32 mouse cellular contexts compared by ENCODE assay signal in the genomic region with DNA sequence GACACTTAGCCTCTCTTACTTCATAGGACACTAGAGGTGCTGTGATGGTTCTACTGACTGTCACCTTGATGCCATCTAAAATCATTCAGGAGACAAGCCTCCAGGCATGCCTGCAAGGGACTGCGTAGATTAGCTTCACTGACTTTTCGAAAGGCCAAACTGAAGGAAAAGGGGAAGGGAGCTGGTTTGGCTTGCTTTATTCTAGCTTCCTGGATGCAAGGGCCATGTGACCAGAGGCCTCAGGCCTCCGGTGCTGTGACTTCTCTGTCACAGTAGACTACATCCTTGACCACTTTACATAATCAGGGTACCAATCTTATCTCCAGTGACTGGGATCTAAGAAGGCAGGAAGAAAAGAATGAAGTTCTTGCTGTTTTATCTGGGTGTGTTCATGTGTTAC. TPM values are rescaled to one million over a fixed set of nuclear protein-coding genes. Genes with fewer than 3 reads are reported as not detected.
DNase-seq lines count a peak whose midpoint lies in the region; ATAC-seq and TF ChIP-seq lines count a peak whose summit lies in the region.
"Had no signal": no experiment of that assay in that cellular context is flagged by ENCODE, and none has a peak within 500 bp of the region (broad histone marks: within the 10 kb centered on the region; RNA-seq: fewer than 3 reads in every experiment).

No protein-coding gene starts in this region.

- H3K4me3 ChIP-seq in heart, embryonic 11.5 days (ENCODE audit: low read depth, low read length): no peak overlapping the region
- no peak overlapping the region for H3K4me3 ChIP-seq in bone marrow macrophage, adult 2 months (ENCODE audit: insufficient read depth, low read length)
- H3K4me3 ChIP-seq in macrophage (ENCODE audit: inconsistent target): no peak overlapping the region
- H3K4me3 ChIP-seq: embryonic facial prominence, embryonic 10.5 days; embryonic facial prominence, embryonic 13.5 days; erythroblast, embryonic 14.5 days; forebrain, embryonic 12.5 days; forebrain, embryonic 15.5 days; heart, embryonic 12.5 days; heart, embryonic 15.5 days; hindbrain, embryonic 10.5 days; hindbrain, embryonic 13.5 days had no signal

- no peaks in the 10 kb centered on the region for H3K4me1 ChIP-seq in heart, embryonic 11.5 days (ENCODE audit: control insufficient read depth, insufficient read depth, low read length)
- H3K4me1 ChIP-seq in bone marrow macrophage, adult 2 months (ENCODE audit: control insufficient read depth, insufficient read depth, low read length): peaks cover 50% of the 10 kb centered on the region

- no peak for TF ChIP-seq CTCF in bone marrow macrophage, adult 2 months (IDR thresholded peaks at IDR 0.05; ENCODE audit: low read depth, low read length)

- peaks cover 4% of the 10 kb centered on the region; the same call in 1 of the 2 replicates for H3K27me3 ChIP-seq in heart, embryonic 11.5 days (ENCODE audit: control insufficient read depth, insufficient read depth, low read length)
- H3K27me3 ChIP-seq: CH12.LX; heart, embryonic 12.5 days had no signal

- intact Hi-C loops in left cerebral cortex, postnatal 14 days (cut with DNase I): loop anchor here (10.0 kb wide), 1 partner anchor 552 kb away; no protein-coding TSS in a partner anchor

- no peak overlapping the region for H3K9ac ChIP-seq in heart, embryonic 11.5 days (ENCODE audit: low read depth, low read length)
- H3K9ac ChIP-seq: embryonic facial prominence, embryonic 13.5 days; forebrain, embryonic 12.5 days; forebrain, embryonic 15.5 days; heart, embryonic 12.5 days; heart, embryonic 15.5 days; hindbrain, embryonic 13.5 days had no signal

- H3K4me2 ChIP-seq in heart, embryonic 11.5 days: no peak overlapping the region
- H3K4me2 ChIP-seq: embryonic facial prominence, embryonic 13.5 days; forebrain, embryonic 12.5 days; forebrain, embryonic 15.5 days; heart, embryonic 12.5 days; heart, embryonic 15.5 days; hindbrain, embryonic 13.5 days had no signal

- no peak for ATAC-seq in heart, embryonic 11.5 days (replicated peaks; ENCODE audit: insufficient number of reproducible peaks, low FRiP score, low TSS enrichment)
- ATAC-seq in monocyte, adult 5-6 weeks (replicated peaks; ENCODE audit: insufficient number of reproducible peaks, low FRiP score, low TSS enrichment, poor library complexity, severe bottlenecking): peak; percentile 21
- ATAC-seq in inflammation-experienced regulatory T-cells, adult 6 months: no peak
- ATAC-seq in megakaryocyte-erythroid progenitor cell, adult 5-6 weeks (replicated peaks; ENCODE audit: low FRiP score, low TSS enrichment, poor library complexity, severe bottlenecking): no peak
- ATAC-seq: activated CD4-positive, CD25-positive, alpha-beta regulatory T cell, adult 4 months; forebrain, embryonic 15.5 days; hindbrain, embryonic 16.5 days had no signal

- H3K9me3 ChIP-seq in heart, embryonic 11.5 days (replicated peaks; ENCODE audit: control insufficient read depth, low read length): no peaks in the 10 kb centered on the region
- H3K9me3 ChIP-seq: embryonic facial prominence, embryonic 10.5 days; embryonic facial prominence, embryonic 13.5 days; forebrain, embryonic 12.5 days; forebrain, embryonic 15.5 days; G1E; heart, embryonic 12.5 days; heart, embryonic 15.5 days; hindbrain, embryonic 10.5 days; hindbrain, embryonic 13.5 days had no signal

- no peaks in the 10 kb centered on the region for H3K79me2 ChIP-seq in macrophage (ENCODE audit: inconsistent target)

- DNase-seq in heart, adult 11 months: peak; percentile 92
- no peak for DNase-seq in left cerebral cortex, postnatal 14 days (ENCODE audit: low spot score in 2 of 2)
- DNase-seq: adrenal gland, postnatal 10 days; adrenal gland, postnatal 36 days; B cell, adult 2 months; cerebellum, adult 11-12 months; cerebellum, adult 8-10 months; cerebellum, postnatal 10 days; cerebellum, postnatal 36 days; embryo, embryonic 11 days; gastrocnemius, postnatal 25 days; heart, postnatal 10 days; heart, postnatal 36 days had no signal

- H3K27ac ChIP-seq in heart, embryonic 11.5 days (ENCODE audit: low read depth, low read length): no peak overlapping the region
- H3K27ac ChIP-seq in bone marrow macrophage, adult 2 months (ENCODE audit: insufficient read depth, low read depth, low read length): peak overlapping the region; percentile 99
- peak overlapping the region; percentile 90 for H3K27ac ChIP-seq in macrophage
- H3K27ac ChIP-seq: embryonic facial prominence, embryonic 10.5 days; embryonic facial prominence, embryonic 13.5 days; forebrain, embryonic 12.5 days; forebrain, embryonic 15.5 days; heart, embryonic 15.5 days; hindbrain, embryonic 10.5 days; hindbrain, embryonic 13.5 days had no signal

- no peak for TF ChIP-seq POLR2A in bone marrow macrophage, adult 2 months (IDR thresholded peaks at IDR 0.05; ENCODE audit: borderline replicate concordance, low read depth, low read length)

- 61% methylated on average over 3 of the region's 3 CpGs for WGBS in heart, embryonic 11.5 days (ENCODE audit: insufficient replicate concordance)
- 18% methylated on average over 3 of the region's 3 CpGs for WGBS in macrophage (ENCODE audit: missing documents)

- peaks cover 2% of the 10 kb centered on the region; the same call in 1 of the 2 replicates for H3K36me3 ChIP-seq in heart, embryonic 11.5 days (ENCODE audit: control insufficient read depth, insufficient read depth, low read length)
- H3K36me3 ChIP-seq in macrophage (ENCODE audit: inconsistent target): no peaks in the 10 kb centered on the region

RNA-seq across cellular contexts. Expression of a gene that starts 13.4 kb away (rescaled TPM):
- 35.6 and 35.7 TPM in 2 replicates for polyA plus RNA-seq in heart, embryonic 11.5 days (2014; fragmentation: Nextera tagmentation; extraction: Ambion mirVana)
- polyA plus RNA-seq in bone marrow macrophage, adult 2 months (2012; ENCODE audit: insufficient read depth, insufficient read length, missing spikeins): 94.8 and 97.4 TPM in 2 replicates
- total RNA-seq in macrophage (2018; cell fraction: chromatin; rRNA removed): 100 to 1,000 TPM in 1 of 26 experiments, 10 to 100 TPM in 23, 1 to 10 TPM in 2; 4.8 to 100 (median 25.3) TPM
- total RNA-seq in macrophage (2018; cell fraction: cytosol; rRNA removed): 100 to 1,000 TPM in 9 of 26 experiments, 10 to 100 TPM in 17; 36.9 to 126 (median 74.7) TPM
- 100 to 1,000 TPM in 2 of 26 experiments, 10 to 100 TPM in 24; 15.0 to 107 (median 36.7) TPM for total RNA-seq in macrophage (2018; cell fraction: nucleus; rRNA removed)
- polyA plus RNA-seq in macrophage (2018): 92.1 to 110 TPM (median 93.8 TPM) in 3 replicates
- 34.4 to 38.5 TPM (median 34.8 TPM) in 3 replicates for total RNA-seq in monocyte, adult 5-6 weeks (2017)
- total RNA-seq in left cerebral cortex, postnatal 14 days (2021): 10 to 100 TPM; 15.3 to 17.7 TPM
- 10 to 100 TPM; 47.7 to 61.2 (median 56.2) TPM for polyA plus RNA-seq in inflammation-experienced regulatory T-cells, adult 6 months (2017; shearing (Covaris generic))
- total RNA-seq in megakaryocyte-erythroid progenitor cell, adult 5-6 weeks (2014; fragmentation: Nextera tagmentation): 43.2 and 49.4 TPM in 2 replicates
- 29.1 and 42.8 TPM in 2 replicates for total RNA-seq in megakaryocyte-erythroid progenitor cell, adult 5-6 weeks (2017)

RNA-seq across cellular contexts. Expression of a gene that starts 28.2 kb away (rescaled TPM):
- 96.1 and 98.9 TPM in 2 replicates for polyA plus RNA-seq in heart, embryonic 11.5 days (2014; fragmentation: Nextera tagmentation; extraction: Ambion mirVana)
- 113 and 116 TPM in 2 replicates for polyA plus RNA-seq in bone marrow macrophage, adult 2 months (2012; ENCODE audit: insufficient read depth, insufficient read length, missing spikeins)
- 10 to 100 TPM in 7 of 26 experiments, 1 to 10 TPM in 19; 1.5 to 22.6 (median 5.7) TPM for total RNA-seq in macrophage (2018; cell fraction: chromatin; rRNA removed)
- 100 to 1,000 TPM in 5 of 26 experiments, 10 to 100 TPM in 21; 67.3 to 110 (median 83.2) TPM for total RNA-seq in macrophage (2018; cell fraction: cytosol; rRNA removed)
- total RNA-seq in macrophage (2018; cell fraction: nucleus; rRNA removed): 10 to 100 TPM in 25 of 26 experiments, 1 to 10 TPM in 1; 7.5 to 62.2 (median 33.7) TPM
- 107 to 127 TPM (median 115 TPM) in 3 replicates for polyA plus RNA-seq in macrophage (2018)
- 134 to 200 TPM (median 168 TPM) in 3 replicates for total RNA-seq in monocyte, adult 5-6 weeks (2017)
- 10 to 100 TPM; 44.0 to 46.4 TPM for total RNA-seq in left cerebral cortex, postnatal 14 days (2021)
- polyA plus RNA-seq in inflammation-experienced regulatory T-cells, adult 6 months (2017; shearing (Covaris generic)): 100 to 1,000 TPM; 100 to 124 (median 106) TPM
- total RNA-seq in megakaryocyte-erythroid progenitor cell, adult 5-6 weeks (2014; fragmentation: Nextera tagmentation): 89.8 and 97.2 TPM in 2 replicates
- 150 and 178 TPM in 2 replicates for total RNA-seq in megakaryocyte-erythroid progenitor cell, adult 5-6 weeks (2017)

RNA-seq across cellular contexts. Expression of a gene that starts 51.3 kb away (rescaled TPM):
- polyA plus RNA-seq in heart, embryonic 11.5 days (2014; fragmentation: Nextera tagmentation; extraction: Ambion mirVana): 66.6 and 71.2 TPM in 2 replicates
- polyA plus RNA-seq in bone marrow macrophage, adult 2 months (2012; ENCODE audit: insufficient read depth, insufficient read length, missing spikeins): 6.9 and 7.4 TPM in 2 replicates
- total RNA-seq in macrophage (2018; cell fraction: chromatin; rRNA removed): 10 to 100 TPM in 1 of 26 experiments, 1 to 10 TPM in 17, under 1 TPM in 7, not detected in 1; 0.17 to 10.2 (median 2.5) TPM
- 10 to 100 TPM in 8 of 26 experiments, 1 to 10 TPM in 18; 1.2 to 17.5 (median 8.4) TPM for total RNA-seq in macrophage (2018; cell fraction: cytosol; rRNA removed)
- total RNA-seq in macrophage (2018; cell fraction: nucleus; rRNA removed): 10 to 100 TPM in 1 of 26 experiments, 1 to 10 TPM in 21, under 1 TPM in 4; 0.63 to 15.0 (median 3.3) TPM
- 6.9 to 29.5 TPM (median 19.7 TPM) in 3 replicates for polyA plus RNA-seq in macrophage (2018)
- 12.9 to 32.1 TPM (median 23.7 TPM) in 3 replicates for total RNA-seq in monocyte, adult 5-6 weeks (2017)
- 10 to 100 TPM; 74.1 to 81.2 TPM for total RNA-seq in left cerebral cortex, postnatal 14 days (2021)
- polyA plus RNA-seq in inflammation-experienced regulatory T-cells, adult 6 months (2017; shearing (Covaris generic)): 10 to 100 TPM; 22.3 to 28.8 (median 23.2) TPM
- 187 and 249 TPM in 2 replicates for total RNA-seq in megakaryocyte-erythroid progenitor cell, adult 5-6 weeks (2014; fragmentation: Nextera tagmentation)
- 228 and 238 TPM in 2 replicates for total RNA-seq in megakaryocyte-erythroid progenitor cell, adult 5-6 weeks (2017)

RNA-seq across cellular contexts. Expression of a gene that starts 57.2 kb away (rescaled TPM):
- polyA plus RNA-seq in heart, embryonic 11.5 days (2014; fragmentation: Nextera tagmentation; extraction: Ambion mirVana): 179 and 182 TPM in 2 replicates
- polyA plus RNA-seq in bone marrow macrophage, adult 2 months (2012; ENCODE audit: insufficient read depth, insufficient read length, missing spikeins): 42.7 and 44.5 TPM in 2 replicates
- total RNA-seq in macrophage (2018; cell fraction: chromatin; rRNA removed): 1 to 10 TPM in 11 of 26 experiments, under 1 TPM in 2, not detected in 13; 0.58 to 6.9 (median 1.7) TPM
- 10 to 100 TPM in 20 of 26 experiments, 1 to 10 TPM in 6; 7.0 to 36.8 (median 17.8) TPM for total RNA-seq in macrophage (2018; cell fraction: cytosol; rRNA removed)
- total RNA-seq in macrophage (2018; cell fraction: nucleus; rRNA removed): 10 to 100 TPM in 1 of 26 experiments, 1 to 10 TPM in 23, under 1 TPM in 2; 0.78 to 11.3 (median 2.8) TPM
- polyA plus RNA-seq in macrophage (2018): 20.3 to 34.7 TPM (median 26.0 TPM) in 3 replicates
- total RNA-seq in monocyte, adult 5-6 weeks (2017): 0.43 to 3.1 TPM (median 3.0 TPM) in 3 replicates
- 100 to 1,000 TPM; 152 to 157 TPM for total RNA-seq in left cerebral cortex, postnatal 14 days (2021)
- polyA plus RNA-seq in inflammation-experienced regulatory T-cells, adult 6 months (2017; shearing (Covaris generic)): 1 to 10 TPM; 1.3 to 4.7 (median 1.8) TPM
- 36.8 and 53.5 TPM in 2 replicates for total RNA-seq in megakaryocyte-erythroid progenitor cell, adult 5-6 weeks (2014; fragmentation: Nextera tagmentation)
- 17.8 and 43.6 TPM in 2 replicates for total RNA-seq in megakaryocyte-erythroid progenitor cell, adult 5-6 weeks (2017)
